Mouse (Mus musculus) megakaryocyte, adult 5-6 weeks (primary cell): Measurements from ENCODE around the gene Wfdc18. TPM values are rescaled to one million over a fixed set of nuclear protein-coding genes. Genes with fewer than 3 reads are reported as not detected.
A peak's percentile ranks its signal among the peaks of the same experiment; 100 is the strongest.

Experiments used
- ATAC-seq: 2 replicates; pipeline ENCODE4 v1.8.0; 2016; ENCODE audit warnings: mild to moderate bottlenecking, inconsistent platforms; ENCODE audit not compliant: poor library complexity, severe bottlenecking
- total RNA-seq, 2 experiments: library from RNA; stranded (forward) in 1 of 2; stranded (reverse) in 1 of 2; fragments of 153-499, 151-499 nt in 1 of 2; fragments of 221-1000, 200-1000 nt in 1 of 2; gene quantifications; 2 replicates each; pipeline versions ENCODE4 v1.2.3 to v1.2.4; 2015 to 2017

Wfdc18 gene
- total RNA-seq (2015): 1.4 and 6.2 TPM in 2 replicates
- 1.3 and 3.9 TPM in 2 replicates for total RNA-seq (2017)

DNA sequence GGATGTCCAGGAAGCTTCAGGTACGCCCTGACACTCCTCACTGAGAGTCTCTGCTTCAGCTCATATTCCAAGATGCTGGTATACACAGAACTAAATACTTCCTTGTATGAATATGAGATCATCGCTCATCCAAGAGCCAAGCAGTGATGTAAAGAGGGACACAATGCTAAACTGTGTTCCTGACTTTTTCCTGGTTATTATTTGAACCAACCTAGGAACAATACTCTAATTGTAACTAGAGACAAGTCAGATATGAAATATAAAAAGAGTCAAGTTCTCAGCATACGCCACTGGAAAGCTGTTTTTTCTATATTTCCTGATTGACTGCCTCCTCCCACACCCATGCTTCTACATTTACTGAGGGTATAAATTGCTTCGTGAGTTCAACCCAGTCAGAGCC is at the start of gene Wfdc18:
Gene Wfdc18 (plus strand): TSS at position 301 of the 400 bp plus-strand sequence.
- ATAC-seq: no peak

DNA sequence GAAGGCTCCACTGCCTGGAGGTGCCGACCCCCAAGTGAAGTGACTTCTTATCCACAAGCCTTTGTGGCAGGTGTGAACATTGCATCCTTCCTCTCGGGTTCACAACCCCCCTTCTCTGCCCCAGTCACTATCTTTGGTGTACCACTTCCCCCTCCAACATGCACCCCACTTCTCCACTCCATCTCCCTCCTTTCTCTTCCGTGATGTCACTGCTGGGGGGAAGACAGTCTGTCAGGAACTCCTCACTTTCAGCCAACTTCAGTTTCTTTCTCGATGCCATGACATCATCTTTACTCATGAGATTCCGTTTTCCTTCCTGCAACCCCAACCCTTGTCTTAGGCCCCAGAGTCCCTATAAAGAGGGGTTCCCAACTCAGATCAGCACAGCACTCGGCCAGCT is 46.6 kb upstream of the Wfdc18 start, which contains the start of gene Ccl4:
Gene Ccl4 (plus strand): TSS at position 381 of the 400 bp plus-strand sequence.
- peak; percentile 72 for ATAC-seq

DNA sequence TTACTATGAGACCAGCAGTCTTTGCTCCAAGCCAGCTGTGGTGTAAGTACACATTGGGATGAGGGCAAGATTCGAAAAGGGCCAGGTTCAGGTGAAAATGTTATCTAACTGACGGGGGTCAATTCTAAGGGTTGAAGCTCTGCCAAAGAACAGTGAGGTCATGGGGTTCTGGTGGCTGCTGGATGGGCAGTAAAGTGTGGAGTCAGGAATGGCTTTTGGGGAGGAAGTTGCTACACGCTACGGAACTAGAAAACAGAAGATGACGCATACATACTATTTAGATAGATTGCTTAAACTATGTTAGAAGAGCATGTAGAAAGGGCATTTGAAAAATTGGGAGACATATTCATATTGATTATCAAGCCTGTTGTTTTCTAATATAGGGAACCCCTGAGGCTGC is 45.3 kb upstream of the Wfdc18 start:
- ATAC-seq: peak; percentile 64

DNA sequence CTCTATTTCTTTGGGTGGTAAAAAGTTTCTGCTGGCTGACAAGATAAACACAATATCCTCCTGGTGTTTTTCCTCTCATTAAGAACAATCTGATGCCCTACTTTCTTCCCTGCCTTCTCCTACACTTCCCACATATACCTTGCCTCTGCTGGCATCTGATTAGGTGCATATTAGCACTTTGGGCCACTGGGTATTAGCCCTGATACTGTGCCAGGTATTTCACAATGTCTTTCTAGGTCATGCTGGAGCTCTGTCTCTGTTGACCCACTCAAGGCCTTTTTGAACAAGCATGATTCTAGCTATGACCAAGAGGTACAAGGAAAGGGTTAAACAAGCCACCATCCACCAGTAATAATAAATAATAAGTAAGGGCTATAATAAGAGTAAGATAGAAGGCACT is 37.1 kb upstream of the Wfdc18 start:
- ATAC-seq: no peak

DNA sequence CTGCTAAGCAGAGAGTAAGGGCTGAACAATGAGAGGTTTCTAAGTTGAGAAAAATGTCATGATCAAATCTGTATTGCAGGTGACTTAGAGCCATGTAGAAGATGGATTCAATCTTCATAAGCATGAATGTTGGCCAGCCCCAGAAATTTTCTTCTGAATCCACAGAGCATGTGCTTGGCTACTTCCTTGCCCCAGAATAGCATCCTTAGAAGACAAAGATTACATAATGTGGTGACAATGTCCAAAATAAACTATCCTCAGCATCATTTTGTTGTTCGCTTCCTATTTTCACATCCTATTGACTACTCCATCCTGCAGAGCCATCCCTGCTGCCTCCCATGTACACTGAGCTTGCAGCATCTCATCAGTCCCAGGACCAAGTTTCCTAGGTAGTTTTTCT is 33.1 kb upstream of the Wfdc18 start:
- ATAC-seq: peak; percentile 33; the same call in 1 of the 2 replicates

DNA sequence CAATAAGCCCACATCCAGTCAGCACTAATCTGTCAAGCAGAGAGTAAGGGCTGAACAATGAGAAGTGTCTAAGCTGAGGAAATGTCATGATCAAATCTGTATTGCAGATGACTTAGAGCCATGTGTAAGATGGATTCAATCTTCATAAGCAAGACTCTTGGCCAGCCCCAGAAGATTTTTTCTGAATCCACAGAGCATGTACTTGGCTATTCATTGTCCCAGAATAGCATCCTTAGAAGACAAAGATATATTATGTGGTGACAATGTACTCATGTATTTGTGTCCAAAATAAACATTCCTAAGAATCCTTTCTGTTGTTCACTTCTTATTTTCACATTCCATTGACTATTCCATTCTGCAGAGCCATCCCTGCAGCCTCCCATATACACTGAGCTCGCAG is 18.9 kb upstream of the Wfdc18 start:
- ATAC-seq: no peak

DNA sequence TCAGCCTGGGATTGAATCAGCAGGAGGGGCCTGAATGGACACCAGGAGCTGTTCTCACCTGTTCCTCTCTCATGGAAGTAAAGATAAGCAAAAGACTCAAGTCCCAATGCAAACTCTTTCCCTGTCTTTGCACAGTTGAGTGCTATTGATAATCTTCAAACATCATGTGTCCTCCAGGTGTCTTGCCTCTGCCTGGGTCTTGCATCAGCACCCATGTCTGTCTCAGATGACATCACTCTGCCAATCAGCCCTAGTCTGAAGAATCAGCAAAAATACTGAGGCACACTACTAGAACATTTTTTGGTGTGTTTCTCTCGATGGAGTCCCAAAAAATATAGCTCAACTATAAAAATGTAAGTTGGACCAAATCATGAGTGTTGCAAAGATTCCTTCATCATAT is 16.8 kb upstream of the Wfdc18 start:
- ATAC-seq: no peak

DNA sequence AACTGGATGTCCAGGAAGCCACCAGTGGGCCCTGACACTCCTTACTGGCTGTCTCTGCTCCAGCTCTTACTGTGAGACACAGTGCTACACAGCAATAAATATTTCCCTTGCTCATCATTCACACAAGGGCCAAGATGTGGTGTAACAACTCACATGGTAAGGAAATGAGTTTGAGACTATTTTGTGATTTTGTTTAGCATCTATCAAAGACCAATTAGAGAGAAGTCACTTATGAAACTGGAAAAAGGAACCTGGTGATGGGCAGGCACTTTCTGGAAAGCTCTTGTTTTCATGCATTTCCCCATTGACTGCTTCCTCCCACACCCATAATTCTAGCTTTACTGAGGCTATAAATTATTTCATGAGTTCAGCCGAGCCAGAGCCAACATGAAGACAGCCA is 5.1 kb upstream of the Wfdc18 start, which contains the start of gene Wfdc17:
Gene Wfdc17 (plus strand): TSS at position 287 of the 400 bp plus-strand sequence.
- peak; percentile 89 for ATAC-seq

DNA sequence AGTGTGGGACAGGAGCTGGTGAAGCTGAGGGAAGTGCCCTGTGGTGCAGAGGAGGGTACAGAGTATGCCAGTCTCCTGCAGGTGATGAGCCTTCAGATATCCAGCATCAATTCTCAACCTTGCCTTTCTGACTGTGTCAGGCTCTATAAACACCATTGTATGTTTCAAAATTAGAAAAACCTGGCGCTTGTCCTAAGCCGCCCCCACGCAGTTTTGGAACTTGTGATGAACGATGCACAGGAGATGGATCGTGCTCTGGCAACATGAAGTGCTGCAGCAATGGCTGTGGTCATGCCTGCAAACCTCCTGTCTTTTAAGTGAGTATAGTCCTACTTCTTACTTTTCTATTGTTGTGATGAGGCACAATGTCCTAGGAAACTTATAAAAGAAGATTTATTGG is 868 bp downstream of the Wfdc18 start:
- ATAC-seq: no peak

DNA sequence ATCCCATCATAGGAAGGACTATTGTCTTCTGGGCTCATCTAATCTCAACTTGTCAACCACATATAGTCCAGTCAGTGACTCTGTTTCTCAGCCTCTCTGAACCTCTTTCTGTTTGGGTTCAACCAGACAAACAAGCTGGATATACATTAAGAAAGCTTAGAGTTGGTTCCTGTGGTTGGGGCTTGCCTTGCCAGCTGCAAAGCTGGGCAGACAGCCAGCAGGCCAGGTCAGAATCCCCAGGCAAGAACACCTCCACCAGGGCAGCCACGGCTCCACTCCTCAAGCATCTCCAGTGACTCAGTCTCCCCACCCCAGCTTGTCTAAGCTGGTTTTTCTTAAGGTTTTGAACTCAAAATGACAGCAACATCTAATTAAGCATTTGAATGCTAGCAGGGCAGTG is 3.9 kb downstream of the Wfdc18 start:
- ATAC-seq: no peak

DNA sequence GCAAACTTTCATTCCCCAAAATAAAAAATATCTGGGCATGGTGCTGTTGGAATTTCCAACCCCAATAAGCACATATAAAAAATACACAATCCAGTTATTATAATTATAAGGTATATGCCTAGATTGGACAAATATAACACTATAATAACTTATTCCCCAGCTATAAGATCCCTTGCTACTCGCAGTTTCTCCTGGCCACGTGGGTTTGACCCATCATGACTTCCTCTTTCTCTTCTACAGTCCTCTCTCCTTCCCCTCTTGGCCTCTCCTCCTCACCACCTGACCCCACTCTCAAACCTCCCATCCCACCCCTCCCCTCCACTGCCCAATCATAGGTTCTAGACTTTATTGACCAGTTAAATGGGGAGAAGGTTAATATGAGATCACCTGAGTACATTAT is 5.1 kb downstream of the Wfdc18 start:
- peak; percentile 80 for ATAC-seq

DNA sequence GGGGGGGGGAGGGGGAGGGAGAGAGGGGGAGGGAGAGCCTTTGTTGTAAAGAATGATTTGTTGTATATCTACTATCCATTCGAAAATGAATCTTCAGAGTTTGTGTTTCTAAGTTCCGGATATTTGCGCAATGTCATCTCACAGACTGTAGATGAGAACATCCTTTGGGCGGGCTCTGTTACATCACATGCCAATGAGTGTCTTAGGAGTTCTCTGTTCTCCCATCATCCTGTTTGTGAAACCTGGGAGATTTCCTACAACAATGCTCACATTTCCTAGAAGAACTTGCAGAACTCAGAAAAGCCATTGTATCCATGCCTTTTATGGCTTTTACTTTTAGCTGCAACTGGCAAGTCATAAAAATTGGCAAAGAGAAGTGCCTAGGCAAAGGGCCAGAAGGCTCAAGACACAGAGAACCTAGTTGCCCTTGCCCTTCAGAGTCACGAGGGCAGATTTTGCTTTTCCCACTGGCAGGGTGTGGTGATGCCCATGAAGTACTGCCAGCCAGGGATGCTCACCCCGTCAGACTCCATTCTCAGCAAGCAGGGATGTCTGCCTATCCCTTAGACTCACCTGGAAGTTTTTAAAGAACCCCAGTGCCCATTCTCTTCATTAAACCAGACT is 8.3 kb downstream of the Wfdc18 start:
- peak; percentile 68 for ATAC-seq

DNA sequence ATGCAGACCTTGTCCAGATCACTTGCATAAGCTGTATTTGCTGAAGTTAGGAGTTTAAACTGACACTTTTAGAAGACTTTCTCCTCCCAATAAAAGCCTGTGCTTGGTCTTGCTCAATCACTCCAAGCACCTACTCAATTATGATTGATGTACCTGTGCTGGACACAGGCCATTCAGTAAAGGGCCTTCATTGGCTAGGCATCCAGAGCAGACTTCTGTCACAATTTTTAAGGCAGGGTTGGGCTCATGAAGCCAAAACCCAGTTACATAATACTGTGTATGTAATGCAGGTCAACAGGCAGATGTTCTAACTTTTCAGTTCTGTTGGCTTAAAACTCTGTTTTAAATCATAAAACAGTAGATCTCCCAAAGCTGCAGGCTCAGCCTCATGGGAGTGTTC is 12.0 kb downstream of the Wfdc18 start:
- no peak for ATAC-seq

DNA sequence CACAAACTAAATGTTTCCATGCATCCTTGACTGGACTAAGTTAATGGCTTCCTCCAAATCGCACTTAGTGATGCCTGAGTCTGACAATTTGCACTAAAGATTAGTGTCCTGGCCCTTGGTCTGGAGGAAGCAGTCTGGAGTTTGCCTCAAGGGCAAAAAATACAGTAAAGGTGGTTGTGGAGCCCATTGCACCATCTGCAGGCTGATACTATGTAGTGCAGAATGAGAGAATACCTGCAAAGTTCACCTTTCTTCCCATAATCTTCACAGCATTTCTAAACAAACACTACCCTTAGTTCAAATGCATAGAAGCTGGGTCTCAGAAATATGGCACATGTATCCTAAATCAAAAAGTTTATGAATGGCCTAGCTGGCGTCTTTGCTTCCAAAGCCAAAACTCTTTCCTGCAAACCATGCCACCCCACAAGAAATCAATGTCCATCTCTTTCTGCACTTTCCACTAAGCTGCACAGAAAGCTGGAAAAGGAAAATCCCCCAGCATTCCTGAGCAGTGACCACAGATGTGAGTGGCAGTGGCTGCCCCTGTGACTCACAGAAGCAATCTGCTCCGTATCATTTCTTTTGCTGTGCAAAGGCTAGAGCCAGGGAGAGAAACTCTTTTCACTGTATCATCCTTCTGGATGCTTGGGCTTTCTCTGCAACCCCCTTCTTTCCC is 20.1 kb downstream of the Wfdc18 start:
- ATAC-seq: peak; percentile 64

DNA sequence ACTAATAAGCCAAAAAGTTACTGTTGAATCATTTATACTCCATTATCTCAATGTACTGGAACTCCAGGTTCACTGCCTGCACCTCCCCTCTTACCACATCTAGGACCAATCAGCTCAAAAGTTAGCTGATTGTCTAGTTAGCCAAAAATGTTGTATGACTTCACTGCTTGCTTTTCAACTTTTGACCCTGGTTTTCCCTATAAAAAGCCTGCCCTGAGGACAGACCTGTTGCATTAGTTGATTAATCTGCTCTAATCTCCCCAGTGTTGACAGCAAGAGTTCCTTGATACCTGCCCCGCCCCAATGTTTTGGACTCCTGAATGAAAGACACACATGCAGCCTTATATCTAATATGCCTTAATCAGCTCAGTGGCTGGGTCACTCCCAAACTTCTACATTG is 22.3 kb downstream of the Wfdc18 start:
- no peak for ATAC-seq

DNA sequence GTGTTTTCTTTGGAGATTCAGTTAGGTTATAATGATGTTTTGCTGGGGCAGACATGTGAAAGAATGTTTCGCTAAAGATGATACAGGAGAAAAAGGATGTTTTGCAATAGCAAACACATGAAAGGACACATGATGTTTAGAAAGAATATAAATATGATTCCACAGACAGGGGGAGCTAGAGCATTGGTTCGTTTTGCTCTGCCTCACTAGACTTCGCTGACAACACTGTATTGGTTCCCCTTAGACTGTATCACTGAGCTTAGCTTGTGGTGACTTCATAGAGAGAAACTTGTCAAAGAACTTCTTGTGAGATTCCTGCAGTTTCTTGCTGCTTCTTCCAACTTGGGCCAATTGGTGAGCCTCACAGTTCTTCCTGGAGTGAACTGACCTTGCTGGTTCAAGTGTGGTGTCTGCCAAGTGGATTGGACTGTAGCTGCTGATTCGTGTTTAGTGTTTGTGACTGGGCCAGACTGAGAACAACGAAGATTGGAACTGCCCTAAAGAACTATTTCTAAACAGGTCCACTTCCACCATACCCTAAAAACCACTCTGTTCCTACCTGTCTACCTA is 24.3 kb downstream of the Wfdc18 start:
- 0 out of 2 replicates have a peak, but pooled peaks have one; percentile 47 for ATAC-seq

DNA sequence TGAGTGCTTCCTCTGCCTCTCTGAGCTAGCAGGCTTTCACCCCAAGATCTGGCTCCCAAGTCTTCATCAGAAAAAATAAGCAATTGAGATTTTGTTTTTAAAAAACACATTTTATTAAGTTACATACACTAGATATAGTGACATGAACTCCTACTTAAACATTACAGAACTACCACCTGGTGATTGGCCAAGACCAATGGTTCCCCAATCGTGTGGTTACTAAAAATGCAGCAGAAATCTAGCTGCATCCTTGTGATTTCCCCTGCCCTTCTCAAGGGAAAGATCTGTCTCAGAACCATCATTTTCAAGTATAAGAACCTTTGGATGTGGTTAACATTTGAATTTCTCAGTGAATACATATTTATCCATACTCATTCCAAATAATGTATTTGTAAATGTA is 25.4 kb downstream of the Wfdc18 start:
- ATAC-seq: peak; percentile 62; the same call in 1 of the 2 replicates

DNA sequence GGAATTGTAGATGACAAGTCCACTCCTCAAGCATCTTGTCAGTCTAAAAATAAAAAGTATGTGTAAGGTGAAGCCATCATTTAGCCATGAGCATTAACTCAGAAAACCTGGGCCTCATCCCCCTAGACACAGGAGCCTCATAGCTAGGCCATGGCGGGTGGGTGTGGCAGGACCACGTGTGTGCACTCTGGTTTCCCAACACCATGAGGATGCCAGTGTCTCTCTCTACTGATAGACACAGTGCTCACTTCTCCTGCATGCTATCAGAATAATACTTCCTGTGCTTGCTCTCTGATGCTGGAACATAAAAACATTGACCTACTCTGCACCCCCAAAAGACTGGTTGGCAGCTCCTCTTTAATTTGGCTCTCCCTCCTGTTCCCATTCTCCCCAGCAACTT is 27.1 kb downstream of the Wfdc18 start:
- ATAC-seq: no peak

DNA sequence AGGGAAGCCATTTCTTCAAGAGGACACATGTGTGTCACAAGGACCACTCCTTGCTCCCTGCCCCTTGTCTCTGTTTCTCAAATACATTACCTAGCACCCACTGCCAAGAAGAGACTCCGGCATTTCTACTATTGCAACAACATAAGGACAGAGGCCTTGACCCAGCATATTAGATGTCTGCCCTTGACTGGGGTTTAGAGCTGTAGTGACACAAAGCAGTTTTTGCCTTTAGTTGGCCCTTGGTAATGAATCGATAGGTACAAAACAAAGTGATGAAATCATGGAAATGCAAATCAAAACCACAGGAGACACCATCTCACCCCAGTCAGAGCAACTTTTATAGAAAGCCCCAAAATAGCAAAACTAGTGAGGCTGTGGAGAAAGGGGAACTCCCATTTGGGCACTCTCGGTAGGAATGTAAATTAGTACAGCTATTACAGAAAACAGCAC is 28.3 kb downstream of the Wfdc18 start:
- peak; percentile 46 for ATAC-seq

DNA sequence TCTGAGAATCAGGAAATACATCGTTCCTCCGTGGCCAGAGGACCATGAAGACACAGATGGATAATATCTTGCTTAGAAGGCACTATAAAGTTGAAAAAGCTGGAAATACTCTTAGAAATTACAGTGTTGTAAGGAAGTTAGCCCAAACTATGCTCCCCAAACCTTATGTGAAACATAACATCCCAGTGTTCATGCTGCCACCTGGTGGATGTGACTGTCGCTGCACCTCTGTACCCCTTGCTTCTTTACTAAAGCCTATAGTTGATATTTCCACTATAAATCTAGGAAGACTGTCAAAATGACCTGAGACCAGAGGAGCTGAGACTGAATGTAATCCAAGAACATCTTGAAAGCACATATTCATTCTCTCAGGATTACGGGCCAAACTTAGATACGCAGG is 30.4 kb downstream of the Wfdc18 start:
- peak; percentile 69 for ATAC-seq

DNA sequence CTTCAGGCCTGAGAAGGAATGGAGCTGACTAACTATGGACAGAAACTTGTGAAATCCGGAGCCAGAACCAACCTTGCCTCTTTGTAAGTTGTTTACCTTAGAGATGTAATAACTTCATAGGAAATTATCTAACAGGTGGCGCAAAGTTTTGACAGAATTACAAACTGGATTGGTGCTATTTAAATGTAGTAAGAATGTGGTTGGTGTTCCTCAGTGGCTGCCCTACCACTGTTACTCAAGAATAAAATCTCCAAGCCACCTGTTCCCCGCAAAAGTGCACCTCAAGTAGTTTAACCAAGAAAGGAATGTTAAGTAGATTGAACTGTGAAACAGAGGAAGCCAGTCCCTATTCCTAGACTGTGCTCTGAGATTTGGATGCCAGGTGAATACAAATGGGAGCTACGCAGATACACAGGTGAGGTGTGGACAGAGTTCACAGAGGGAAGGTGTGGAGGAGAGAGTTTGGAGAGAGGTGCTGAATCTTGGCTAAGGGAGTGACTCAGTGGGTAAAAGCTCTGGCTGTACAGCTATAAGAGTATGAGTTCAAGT is 31.7 kb downstream of the Wfdc18 start:
- ATAC-seq: no peak

DNA sequence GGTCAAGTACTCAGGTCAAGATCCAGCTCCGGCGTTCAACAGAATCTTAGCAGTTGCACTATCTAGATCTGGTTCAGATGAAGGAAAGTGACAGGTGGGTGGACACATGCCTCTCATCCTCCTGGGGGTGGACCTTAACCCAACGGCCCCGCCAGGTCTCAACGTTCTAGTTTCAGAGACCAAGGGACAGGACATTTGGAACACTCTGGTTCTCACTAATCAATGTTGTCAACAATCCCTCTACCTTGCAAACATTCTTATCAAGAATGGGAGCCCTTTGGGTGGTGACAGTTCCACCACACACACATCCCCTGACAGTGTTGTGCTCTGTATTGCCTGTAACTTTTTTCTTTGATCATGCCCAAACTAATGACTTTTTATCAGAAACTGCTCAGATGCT is 33.0 kb downstream of the Wfdc18 start:
- no peak for ATAC-seq
